Mouse (Mus musculus): ENCODE measurements around the gene Sec31b. TPM values are rescaled to one million over a fixed set of nuclear protein-coding genes. Genes with fewer than 3 reads are reported as not detected.

The Sec31b gene
- polyA plus RNA-seq, 1 experiment from 2014 or later: 0.19 TPM

- Histone ChIP-seq H3K27me3 (ENCODE audit: control insufficient read depth, insufficient read depth, low read length) (no peaks in the 10 kb centered on the region), H3K4me3 (ENCODE audit: low read depth, low read length) (peak within 1 kb of the TSS; percentile 76)
- ATAC-seq (ENCODE audit: low FRiP score, low TSS enrichment): peak; percentile 98
These were observed 17.1 kb upstream of the Sec31b start, which contains the start of gene Hif1an for GRCm38 (mm10) chr19:44562652-44563206. Hif1an (plus strand) TSS chr19:44562850.

DNA sequence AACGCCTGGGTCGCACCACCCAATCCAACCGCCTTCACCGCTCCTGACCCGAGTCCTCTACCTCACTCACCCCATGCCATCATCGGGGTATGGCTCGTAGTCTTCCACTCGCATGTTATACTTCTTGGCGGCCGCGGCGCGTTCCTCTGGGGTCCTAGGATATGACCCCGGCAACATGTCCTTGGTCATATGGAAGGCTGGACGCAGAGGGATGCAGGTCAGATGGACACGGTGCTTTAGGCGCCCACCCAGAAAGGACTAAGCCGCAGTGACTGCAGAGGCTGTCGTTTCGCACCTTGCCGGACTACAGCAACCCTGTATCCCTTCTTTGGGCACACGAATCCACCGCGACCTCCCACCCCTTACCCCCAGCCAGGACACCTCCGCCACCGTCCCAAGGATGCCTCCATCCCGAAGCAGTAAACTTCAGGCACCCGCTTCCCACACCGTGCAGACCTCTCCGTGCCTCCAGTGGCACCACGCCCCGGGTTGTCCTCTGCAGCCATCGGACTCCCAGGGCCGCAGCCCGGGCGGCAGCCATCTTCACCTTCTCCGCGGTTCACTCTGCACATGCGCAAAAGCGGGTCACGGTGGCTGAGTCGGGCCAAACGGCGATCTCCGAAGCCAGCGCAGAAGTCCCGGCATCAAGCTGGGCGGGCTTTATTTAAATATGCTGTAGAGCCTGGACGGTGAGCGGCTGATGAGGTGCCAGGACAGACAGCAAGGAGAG lies 9.4 kb upstream of the Sec31b start, which contains the start of gene Ndufb8:
Gene Ndufb8 (minus strand): TSS at position 580 of the 730 bp plus-strand sequence.
- Histone ChIP-seq H3K9me3 (ENCODE audit: control insufficient read depth, low read length) (no peaks in the 10 kb centered on the region), H3K9ac (ENCODE audit: low read length) (peak within 1 kb of the TSS; percentile 94), H3K4me1 (replicated peaks; ENCODE audit: control insufficient read depth, insufficient read depth) (0 out of 2 replicates have a peak, but pooled peaks cover 2% of the 10 kb centered on the region), H3K36me3 (ENCODE audit: control insufficient read depth, insufficient read depth, low read length) (peaks cover 14% of the 10 kb centered on the region), H3K4me3 (ENCODE audit: low read depth, low read length) (peak within 1 kb of the TSS; percentile 87), H3K27me3 (ENCODE audit: control insufficient read depth, insufficient read depth, low read length) (no peaks in the 10 kb centered on the region), H3K4me2 (replicated peaks; ENCODE audit: low read depth) (peak within 1 kb of the TSS; percentile 84), H3K27ac (replicated peaks) (peak within 1 kb of the TSS; percentile 71)
- ATAC-seq (ENCODE audit: low FRiP score, low TSS enrichment) (peak; percentile 90), DNase-seq (ENCODE audit: low spot score) (peak; percentile 95)
- TF ChIP-seq CTCF (IDR thresholded peaks at IDR 0.05; ENCODE audit: low read depth) (no peak), EP300 (optimal IDR thresholded peaks at IDR 0.05) (no peak)
- under 1% methylated on average over 50 of the region's 50 CpGs for WGBS

More at GRCm38 (mm10) chr19:44562652-44563206, 17.1 kb upstream of the Sec31b start, which contains the start of gene Hif1an:
- Histone ChIP-seq H3K9ac (ENCODE audit: low read length) (peak within 1 kb of the TSS; percentile 76), H3K27ac (replicated peaks) (peak within 1 kb of the TSS; percentile 79), H3K9me3 (ENCODE audit: control insufficient read depth, low read length) (no peaks in the 10 kb centered on the region), H3K4me1 (replicated peaks; ENCODE audit: control insufficient read depth, insufficient read depth) (peaks cover 5% of the 10 kb centered on the region; the same call in 1 of the 2 replicates), H3K4me2 (replicated peaks; ENCODE audit: low read depth) (peak within 1 kb of the TSS; percentile 55), H3K36me3 (ENCODE audit: control insufficient read depth, insufficient read depth, low read length) (peaks cover 14% of the 10 kb centered on the region)
- under 1% methylated on average over 32 of the region's 33 CpGs for WGBS
- TF ChIP-seq CTCF (IDR thresholded peaks at IDR 0.05; ENCODE audit: low read depth) (peak; percentile 97), EP300 (optimal IDR thresholded peaks at IDR 0.05) (peak; percentile 80)
- peak; percentile 93 for DNase-seq (ENCODE audit: low spot score)

GRCm38 (mm10) chr19:44554490-44554860 lies 8.8 kb upstream of the Sec31b start:
- WGBS: 4% methylated on average over 8 of the region's 8 CpGs
- TF ChIP-seq CTCF (IDR thresholded peaks at IDR 0.05; ENCODE audit: low read depth) (no peak), EP300 (optimal IDR thresholded peaks at IDR 0.05) (no peak)
- peak overlapping the region; percentile 84 for H3K4me2 ChIP-seq (replicated peaks; ENCODE audit: low read depth)

GRCm38 (mm10) chr19:44553286-44553685 lies 7.6 kb upstream of the Sec31b start:
- Histone ChIP-seq H3K4me3 (ENCODE audit: low read depth, low read length) (no peak overlapping the region), H3K36me3 (ENCODE audit: control insufficient read depth, insufficient read depth, low read length) (peaks cover 24% of the 10 kb centered on the region), H3K27me3 (ENCODE audit: control insufficient read depth, insufficient read depth, low read length) (no peaks in the 10 kb centered on the region), H3K4me1 (replicated peaks; ENCODE audit: control insufficient read depth, insufficient read depth) (0 out of 2 replicates have a peak, but pooled peaks cover 2% of the 10 kb centered on the region), H3K9me3 (ENCODE audit: control insufficient read depth, low read length) (no peaks in the 10 kb centered on the region), H3K4me2 (replicated peaks; ENCODE audit: low read depth) (no peak overlapping the region), H3K27ac (replicated peaks) (no peak overlapping the region), H3K9ac (ENCODE audit: low read length) (no peak overlapping the region)
- ATAC-seq (ENCODE audit: low FRiP score, low TSS enrichment): no peak
- no peak for DNase-seq (ENCODE audit: low spot score)
- WGBS: 92% methylated on average over 4 of the region's 4 CpGs
- TF ChIP-seq EP300 (optimal IDR thresholded peaks at IDR 0.05) (no peak), CTCF (IDR thresholded peaks at IDR 0.05; ENCODE audit: low read depth) (no peak)

More at GRCm38 (mm10) chr19:44554490-44554860, 8.8 kb upstream of the Sec31b start:
- Histone ChIP-seq H3K9ac (ENCODE audit: low read length) (peak overlapping the region; percentile 94), H3K27ac (replicated peaks) (peak overlapping the region; percentile 71), H3K9me3 (ENCODE audit: control insufficient read depth, low read length) (no peaks in the 10 kb centered on the region), H3K4me3 (ENCODE audit: low read depth, low read length) (peak overlapping the region; percentile 87), H3K36me3 (ENCODE audit: control insufficient read depth, insufficient read depth, low read length) (peaks cover 19% of the 10 kb centered on the region), H3K27me3 (ENCODE audit: control insufficient read depth, insufficient read depth, low read length) (no peaks in the 10 kb centered on the region), H3K4me1 (replicated peaks; ENCODE audit: control insufficient read depth, insufficient read depth) (0 out of 2 replicates have a peak, but pooled peaks cover 2% of the 10 kb centered on the region)
- ATAC-seq (ENCODE audit: low FRiP score, low TSS enrichment) (peak; percentile 24; the same call in 1 of the 2 replicates), DNase-seq (ENCODE audit: low spot score) (no peak)

- H3K36me3 ChIP-seq (ENCODE audit: control insufficient read depth, insufficient read depth, low read length): peaks cover 24% of the 10 kb centered on the region
- no peak within 1 kb of the TSS for H3K27ac ChIP-seq (replicated peaks)
- 91% methylated on average over 4 of the region's 4 CpGs for WGBS
- H3K9me3 ChIP-seq (ENCODE audit: control insufficient read depth, low read length): no peaks in the 10 kb centered on the region
- 0 out of 2 replicates have a peak, but pooled peaks cover 2% of the 10 kb centered on the region for H3K4me1 ChIP-seq (replicated peaks; ENCODE audit: control insufficient read depth, insufficient read depth)
- no peaks in the 10 kb centered on the region for H3K27me3 ChIP-seq (ENCODE audit: control insufficient read depth, insufficient read depth, low read length)
- H3K4me3 ChIP-seq (ENCODE audit: low read depth, low read length): no peak within 1 kb of the TSS
- DNase-seq (ENCODE audit: low spot score) (no peak), ATAC-seq (ENCODE audit: low FRiP score, low TSS enrichment) (no peak)
- no peak for TF ChIP-seq EP300 (optimal IDR thresholded peaks at IDR 0.05)
- TF ChIP-seq CTCF (IDR thresholded peaks at IDR 0.05; ENCODE audit: low read depth): no peak
- no peak within 1 kb of the TSS for H3K9ac ChIP-seq (ENCODE audit: low read length)
- no peak within 1 kb of the TSS for H3K4me2 ChIP-seq (replicated peaks; ENCODE audit: low read depth)
These were observed 7.1 kb upstream of the Sec31b start, which contains the start of gene Gm20538 for GRCm38 (mm10) chr19:44552731-44553130. Gm20538 (minus strand) TSS chr19:44552831.
